Mouse (Mus musculus) forebrain, embryonic 12.5 days (tissue): ENCODE results near the gene Phox2a. TPM values are rescaled to one million over a fixed set of nuclear protein-coding genes. Genes with fewer than 3 reads are reported as not detected.

Source experiments
- ATAC-seq: fragments of 200-750 bp; cut with Nextera tagmentation; 2 replicates; pipeline ENCODE4 v1.8.0; 2017; ENCODE audit warnings: moderate TSS enrichment; ENCODE audit not compliant: low FRiP score
- H3K27ac ChIP-seq: fragments of 300-500 bp; sonication (generic); 2 replicates; pipeline ENCODE4 v1.5.1; 2016; ENCODE audit warnings: mild to moderate bottlenecking
- H3K27me3 ChIP-seq: fragments of 300-500 bp; sonication (generic); 2 replicates; pipeline ENCODE4 v1.6.1; 2016; ENCODE audit warnings: mild to moderate bottlenecking
- H3K36me3 ChIP-seq: fragments of 300-500 bp; sonication (generic); replicated peaks from 2 replicates; pipeline ENCODE4 v1.6.1; 2016; ENCODE audit warnings: mild to moderate bottlenecking
- H3K4me1 ChIP-seq: fragments of 300-500 bp; sonication (generic); 2 replicates; pipeline ENCODE4 v1.6.1; 2016
- H3K4me2 ChIP-seq: fragments of 300-500 bp; sonication (generic); 2 replicates; pipeline ENCODE4 v1.6.1; 2016; ENCODE audit warnings: mild to moderate bottlenecking, moderate library complexity
- H3K4me3 ChIP-seq: fragments of 300-500 bp; sonication (generic); replicated peaks from 2 replicates; pipeline ENCODE4 v1.5.1; 2016; ENCODE audit warnings: mild to moderate bottlenecking
- H3K9ac ChIP-seq: fragments of 300-500 bp; sonication (generic); 2 replicates; pipeline ENCODE4 v1.6.1; 2016; ENCODE audit warnings: mild to moderate bottlenecking
- H3K9me3 ChIP-seq: fragments of 300-500 bp; sonication (generic); 2 replicates; pipeline ENCODE4 v1.6.1; 2016
- WGBS: fragments of 180-500 bp; shearing (Covaris S2); methylation state at CpG from one replicate; pipeline ENCODE4 v1.1.7; 2016; 5-methylcytosine and 5-hydroxymethylcytosine counted together
- polyA plus RNA-seq: library from polyadenylated mRNA; unstranded; fragments of >200 nt; fragmentation: Nextera tagmentation; extraction: Ambion mirVana; gene quantifications from 2 replicates; pipeline ENCODE4 v1.2.1, GENCODE M21; 2016

The Phox2a gene
- polyA plus RNA-seq, result not detected in 2 replicates

GRCm38 (mm10) chr7:101817861-101818401, at the start of gene Phox2a:
Phox2a (plus strand) TSS chr7:101818313.
- WGBS, result under 1% methylated on average over 45 of the region's 45 CpGs
- Histone ChIP-seq H3K27ac (no peak within 1 kb of the TSS), H3K9me3 (no peaks in the 10 kb centered on the region), H3K4me2 (peak within 1 kb of the TSS; percentile 50), H3K9ac (no peak within 1 kb of the TSS), H3K36me3 (no peaks in the 10 kb centered on the region), H3K4me3 (peak within 1 kb of the TSS; percentile 37), H3K27me3 (peaks cover 66% of the 10 kb centered on the region), H3K4me1 (peaks cover 32% of the 10 kb centered on the region)
- ATAC-seq, result no peak; the same call in none of the 2 replicates

- H3K4me2 ChIP-seq, result no peak overlapping the region
- H3K9ac ChIP-seq, result no peak overlapping the region
- no peaks in the 10 kb centered on the region for H3K9me3 ChIP-seq
- no peaks in the 10 kb centered on the region for H3K27me3 ChIP-seq
- 87% methylated on average over 7 of the region's 7 CpGs for WGBS
- ATAC-seq, result no peak
- peaks cover 10% of the 10 kb centered on the region for H3K36me3 ChIP-seq
- H3K27ac ChIP-seq, result no peak overlapping the region
- H3K4me1 ChIP-seq, result peaks cover 18% of the 10 kb centered on the region
- no peak overlapping the region for H3K4me3 ChIP-seq
Measured at GRCm38 (mm10) chr7:101770051-101770450, 48.1 kb upstream of the Phox2a start.

DNA sequence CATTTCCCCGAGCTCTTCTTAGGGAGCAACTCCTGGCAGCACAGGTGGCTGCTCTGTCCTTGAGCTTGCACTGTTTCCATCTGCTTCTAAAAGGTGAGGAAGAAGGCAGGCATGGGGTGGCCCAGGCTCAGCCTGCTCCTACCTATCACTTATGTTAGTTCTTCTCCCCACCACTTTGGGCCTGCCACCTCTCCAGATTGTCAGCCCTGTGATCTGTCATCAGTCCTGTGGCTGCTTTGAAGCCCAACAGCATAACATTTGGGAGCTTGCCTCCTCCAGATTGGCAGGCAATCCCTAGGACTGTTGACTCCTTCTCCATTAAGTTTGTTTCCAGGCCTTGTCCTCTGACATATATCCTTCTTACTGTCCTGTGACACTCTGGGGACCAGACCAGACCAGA, 46.5 kb upstream of the Phox2a start:
- Histone ChIP-seq H3K4me2 (no peak overlapping the region), H3K4me3 (no peak overlapping the region), H3K9me3 (no peaks in the 10 kb centered on the region), H3K4me1 (peaks cover 18% of the 10 kb centered on the region), H3K27ac (no peak overlapping the region), H3K27me3 (no peaks in the 10 kb centered on the region), H3K36me3 (peaks cover 3% of the 10 kb centered on the region), H3K9ac (no peak overlapping the region)
- ATAC-seq, result no peak
- WGBS, result 83% methylated on average over 1 of the region's 1 CpGs

- WGBS, result 47% methylated on average over 8 of the region's 8 CpGs
- Histone ChIP-seq H3K27me3 (no peaks in the 10 kb centered on the region), H3K4me3 (no peak overlapping the region), H3K4me2 (no peak overlapping the region), H3K36me3 (peaks cover 3% of the 10 kb centered on the region), H3K9me3 (no peaks in the 10 kb centered on the region), H3K4me1 (peaks cover 18% of the 10 kb centered on the region), H3K27ac (no peak overlapping the region), H3K9ac (no peak overlapping the region)
- ATAC-seq, result no peak
Measured at GRCm38 (mm10) chr7:101772687-101773086, 45.4 kb upstream of the Phox2a start.

GRCm38 (mm10) chr7:101777053-101777452, 41.1 kb upstream of the Phox2a start:
- no peak for ATAC-seq
- Histone ChIP-seq H3K36me3 (peaks cover 21% of the 10 kb centered on the region), H3K4me1 (peaks cover 12% of the 10 kb centered on the region), H3K4me3 (no peak overlapping the region), H3K27me3 (no peaks in the 10 kb centered on the region), H3K9ac (no peak overlapping the region), H3K9me3 (no peaks in the 10 kb centered on the region), H3K4me2 (no peak overlapping the region), H3K27ac (no peak overlapping the region)
- WGBS, result 97% methylated on average over 1 of the region's 1 CpGs

GRCm38 (mm10) chr7:101820295-101821030, 2.4 kb downstream of the Phox2a start:
- Histone ChIP-seq H3K9ac (no peak overlapping the region), H3K27ac (no peak overlapping the region), H3K36me3 (peaks cover 19% of the 10 kb centered on the region), H3K4me1 (peaks cover 38% of the 10 kb centered on the region), H3K4me2 (peak overlapping the region; percentile 79), H3K9me3 (no peaks in the 10 kb centered on the region), H3K27me3 (peaks cover 81% of the 10 kb centered on the region), H3K4me3 (peak overlapping the region; percentile 45)
- ATAC-seq, result no peak
- 2% methylated on average over 35 of the region's 35 CpGs for WGBS

DNA sequence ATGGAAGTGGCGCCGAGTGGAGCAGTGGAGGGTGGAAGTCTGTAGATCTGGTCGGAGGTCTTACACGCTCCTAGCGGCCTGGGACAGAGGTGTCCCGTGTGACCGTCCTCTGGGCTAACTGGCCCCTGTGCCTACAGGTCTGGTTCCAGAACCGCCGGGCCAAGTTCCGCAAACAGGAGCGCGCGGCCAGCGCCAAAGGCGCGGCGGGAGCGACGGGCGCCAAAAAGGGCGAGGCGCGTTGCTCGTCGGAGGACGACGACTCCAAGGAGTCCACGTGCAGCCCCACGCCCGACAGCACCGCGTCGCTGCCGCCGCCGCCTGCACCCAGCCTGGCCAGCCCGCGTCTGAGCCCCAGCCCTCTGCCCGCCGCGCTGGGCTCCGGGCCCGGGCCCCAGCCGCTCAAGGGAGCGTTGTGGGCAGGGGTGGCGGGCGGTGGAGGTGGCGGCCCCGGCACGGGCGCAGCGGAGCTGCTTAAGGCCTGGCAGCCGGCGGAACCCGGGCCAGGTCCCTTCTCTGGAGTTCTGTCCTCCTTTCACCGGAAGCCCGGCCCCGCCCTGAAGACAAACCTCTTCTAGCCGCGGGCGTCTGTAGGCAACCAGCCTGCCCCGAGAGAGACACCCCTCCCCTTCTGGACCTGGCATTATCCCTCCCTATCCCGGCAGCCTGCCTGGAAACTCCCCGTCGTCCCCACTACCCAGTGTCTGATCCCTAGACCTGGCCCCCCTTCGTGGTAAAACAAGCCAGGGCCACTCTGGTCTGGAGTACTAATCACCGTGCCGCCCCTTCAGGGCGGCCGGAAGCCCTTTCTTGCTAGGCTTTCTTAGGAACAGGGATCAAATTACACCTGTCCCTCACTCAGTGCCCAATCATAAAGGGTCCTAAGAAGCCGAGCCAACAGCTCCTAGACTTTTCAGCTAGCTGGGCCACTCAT, 3.7 kb downstream of the Phox2a start:
- Histone ChIP-seq H3K27ac (peak overlapping the region; percentile 43; the same call in 1 of the 2 replicates), H3K9me3 (no peaks in the 10 kb centered on the region), H3K4me1 (peaks cover 38% of the 10 kb centered on the region), H3K36me3 (peaks cover 33% of the 10 kb centered on the region), H3K9ac (peak overlapping the region; percentile 58), H3K4me2 (peak overlapping the region; percentile 79), H3K27me3 (peaks cover 76% of the 10 kb centered on the region), H3K4me3 (peak overlapping the region; percentile 45)
- WGBS, result under 1% methylated on average over 71 of the region's 71 CpGs
- peak; percentile 79 for ATAC-seq

DNA sequence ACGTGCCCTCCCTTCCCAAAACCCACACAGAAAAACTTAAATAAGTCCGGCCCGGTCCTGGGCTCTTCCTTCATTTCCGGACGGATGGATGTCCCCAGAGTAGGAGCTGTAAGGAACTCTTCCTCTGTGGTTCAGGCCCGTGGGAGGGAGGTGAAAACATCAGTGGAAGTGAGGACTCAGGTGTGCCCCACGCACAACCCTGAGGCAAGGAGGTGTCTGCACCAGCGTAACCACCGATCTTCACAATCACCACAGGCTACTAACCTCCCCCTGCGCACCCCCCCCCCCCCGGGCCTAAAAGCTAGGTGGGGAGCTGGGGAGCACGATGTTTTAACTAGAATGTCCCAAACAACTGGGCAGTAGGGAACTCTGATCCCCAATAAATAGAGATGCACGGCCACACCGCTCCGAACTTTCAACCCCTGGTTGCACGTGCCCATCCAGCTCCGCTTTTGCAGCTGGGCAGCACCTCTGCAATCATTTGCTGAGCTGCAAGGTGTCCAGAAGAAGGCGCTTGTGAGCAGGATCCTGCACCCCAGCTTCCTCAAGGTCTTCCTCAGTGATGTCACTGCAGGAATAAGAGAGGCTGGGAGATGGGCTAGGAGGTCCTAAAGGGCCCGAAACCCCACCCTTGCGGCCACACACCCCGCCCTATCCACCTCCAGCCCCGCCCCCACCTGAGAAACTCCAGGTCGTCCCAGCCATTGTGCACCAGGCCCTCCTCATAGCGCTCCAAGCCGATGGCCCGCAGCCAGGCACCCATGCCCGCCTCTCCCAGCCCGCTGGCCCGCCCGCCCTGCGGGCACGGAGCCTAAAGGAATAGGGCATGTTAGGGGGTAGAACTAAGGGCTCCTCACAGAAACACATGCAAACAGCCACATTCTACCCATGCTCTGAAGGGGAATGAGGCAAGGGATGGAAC, 5.0 kb downstream of the Phox2a start:
- 22% methylated on average over 32 of the region's 32 CpGs for WGBS
- H3K36me3 ChIP-seq, result peaks cover 46% of the 10 kb centered on the region

DNA sequence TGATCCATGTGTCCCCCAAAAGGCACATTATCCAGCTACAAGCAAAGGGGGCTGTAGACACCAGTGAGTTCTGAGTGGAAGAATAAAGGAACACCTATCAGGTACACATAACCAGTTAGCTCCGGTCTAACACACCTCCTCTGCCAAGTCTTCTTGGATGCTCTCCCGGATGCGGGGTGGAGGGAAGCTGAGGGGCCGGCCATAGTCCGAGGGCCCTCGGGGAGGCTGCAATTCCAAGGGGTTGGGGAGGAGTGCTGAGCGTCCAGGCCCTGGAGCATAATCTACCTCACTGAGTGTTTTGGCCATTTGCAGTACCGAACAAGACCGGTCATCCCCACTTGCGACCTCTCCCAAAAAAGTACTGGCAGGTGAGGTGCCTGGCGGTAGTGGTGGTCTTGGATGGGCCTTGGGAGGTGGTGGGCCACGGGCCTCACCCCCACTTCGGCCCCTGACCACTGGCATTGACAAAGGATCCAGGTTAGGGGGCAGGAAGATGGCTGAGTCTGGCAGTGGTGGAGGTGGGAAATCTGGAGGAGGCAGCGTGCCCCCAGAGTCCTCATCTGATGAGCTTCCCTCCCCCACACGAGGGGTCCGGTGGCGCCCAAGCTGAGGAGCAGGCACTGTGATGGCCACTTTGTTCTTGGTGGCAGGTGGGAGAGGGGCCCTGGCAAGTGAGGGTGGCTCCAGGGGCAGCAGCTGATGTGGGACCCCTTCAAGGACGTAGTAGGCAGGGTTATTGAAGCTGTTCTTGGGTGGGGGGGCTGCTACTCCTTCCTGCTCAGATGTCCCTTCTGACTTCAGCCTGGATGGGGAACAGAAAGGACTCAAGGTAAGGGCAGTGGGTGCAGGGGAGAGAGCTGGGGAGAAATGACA, 5.9 kb downstream of the Phox2a start:
- no peak overlapping the region; the same call in 1 of the 2 replicates for H3K27ac ChIP-seq
- 87% methylated on average over 18 of the region's 18 CpGs for WGBS
- peaks cover 54% of the 10 kb centered on the region for H3K27me3 ChIP-seq
- H3K4me2 ChIP-seq, result no peak overlapping the region
- H3K9ac ChIP-seq, result no peak overlapping the region
- no peaks in the 10 kb centered on the region for H3K9me3 ChIP-seq
- peaks cover 28% of the 10 kb centered on the region for H3K4me1 ChIP-seq
- peaks cover 55% of the 10 kb centered on the region for H3K36me3 ChIP-seq
- H3K4me3 ChIP-seq, result no peak overlapping the region
- no peak for ATAC-seq

More for the DNA sequence above, 5.0 kb downstream of the Phox2a start:
- peak; percentile 18; the same call in 1 of the 2 replicates for ATAC-seq
- H3K9me3 ChIP-seq, result no peaks in the 10 kb centered on the region
- peaks cover 33% of the 10 kb centered on the region for H3K4me1 ChIP-seq
- no peak overlapping the region for H3K4me2 ChIP-seq
- peaks cover 63% of the 10 kb centered on the region for H3K27me3 ChIP-seq
- no peak overlapping the region; the same call in 1 of the 2 replicates for H3K27ac ChIP-seq
- no peak overlapping the region for H3K4me3 ChIP-seq
- no peak overlapping the region for H3K9ac ChIP-seq

DNA sequence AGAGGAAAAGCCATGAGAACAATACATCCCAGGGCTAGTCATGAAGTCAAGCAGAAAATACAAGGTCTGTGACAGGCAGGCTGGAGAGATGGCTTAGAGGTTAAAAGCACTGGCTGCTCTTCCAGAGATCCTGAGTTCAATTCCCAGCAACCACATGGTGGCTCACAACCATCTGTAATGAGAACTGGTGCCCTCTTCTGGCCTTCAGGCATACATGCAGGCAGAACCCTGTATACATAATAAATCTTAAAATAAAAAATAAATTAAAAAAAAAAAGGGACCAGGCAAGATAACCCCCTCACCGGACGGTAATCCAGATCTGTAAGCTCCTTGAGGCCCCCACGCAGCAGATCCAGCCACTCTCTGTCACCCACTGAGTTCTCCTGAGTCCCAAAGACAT, 12.3 kb downstream of the Phox2a start:
- ATAC-seq, result no peak
- Histone ChIP-seq H3K4me1 (peaks cover 23% of the 10 kb centered on the region), H3K9ac (no peak overlapping the region), H3K36me3 (peaks cover 88% of the 10 kb centered on the region), H3K27ac (no peak overlapping the region), H3K9me3 (no peaks in the 10 kb centered on the region), H3K27me3 (no peaks in the 10 kb centered on the region), H3K4me2 (no peak overlapping the region), H3K4me3 (no peak overlapping the region)
- WGBS, result 99% methylated on average over 3 of the region's 3 CpGs

DNA sequence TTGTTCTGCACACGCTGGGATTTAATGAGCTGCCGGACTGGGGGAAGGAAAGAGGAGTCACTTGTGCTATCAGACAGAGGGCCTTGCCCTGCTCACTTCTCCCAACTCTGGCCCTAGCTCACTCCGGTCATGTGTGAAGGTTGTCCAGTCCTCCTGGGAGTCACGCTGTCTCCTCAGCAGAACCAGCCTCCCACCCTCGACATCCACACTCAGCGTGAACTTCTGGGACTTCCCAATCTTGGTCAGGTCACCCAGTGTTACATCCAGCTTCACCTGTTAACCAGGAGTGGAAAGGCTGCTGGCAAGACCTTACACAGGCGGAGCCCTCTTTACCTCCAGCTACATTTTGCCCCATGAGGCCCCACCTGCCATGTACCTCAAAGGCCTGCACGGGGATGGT, 13.3 kb downstream of the Phox2a start:
- no peak overlapping the region for H3K4me2 ChIP-seq
- no peaks in the 10 kb centered on the region for H3K27me3 ChIP-seq
- no peak overlapping the region for H3K27ac ChIP-seq
- H3K9me3 ChIP-seq, result no peaks in the 10 kb centered on the region
- WGBS, result 95% methylated on average over 8 of the region's 8 CpGs
- H3K9ac ChIP-seq, result no peak overlapping the region
- H3K36me3 ChIP-seq, result peaks cover 78% of the 10 kb centered on the region
- H3K4me3 ChIP-seq, result no peak overlapping the region
- H3K4me1 ChIP-seq, result peaks cover 33% of the 10 kb centered on the region
- ATAC-seq, result no peak
